Mouse (Mus musculus): Measurements from ENCODE around the gene Acvrl1.

Acvrl1 gene

DNA sequence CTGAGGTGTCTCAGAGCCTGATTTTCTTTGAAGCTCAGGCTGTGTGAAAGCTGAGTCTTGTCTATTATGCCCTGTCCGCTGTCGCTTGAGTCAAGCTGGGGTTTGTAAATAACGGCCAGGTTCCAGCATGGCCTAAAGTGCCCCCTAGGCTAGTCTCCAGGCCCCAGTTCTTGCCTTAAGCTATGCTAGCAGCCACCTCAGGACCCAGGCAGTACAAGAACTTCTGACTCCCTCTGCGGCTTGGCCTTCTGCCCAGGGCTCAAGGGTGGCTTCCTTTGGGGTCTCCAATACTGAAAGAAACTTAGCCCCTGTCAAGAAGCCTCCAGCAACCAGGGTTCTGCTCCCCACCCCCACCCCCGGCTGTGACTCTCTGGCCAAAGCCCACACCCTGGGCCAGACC lies 15.9 kb downstream of the Acvrl1 start:
- DNase-seq = no peak

DNA sequence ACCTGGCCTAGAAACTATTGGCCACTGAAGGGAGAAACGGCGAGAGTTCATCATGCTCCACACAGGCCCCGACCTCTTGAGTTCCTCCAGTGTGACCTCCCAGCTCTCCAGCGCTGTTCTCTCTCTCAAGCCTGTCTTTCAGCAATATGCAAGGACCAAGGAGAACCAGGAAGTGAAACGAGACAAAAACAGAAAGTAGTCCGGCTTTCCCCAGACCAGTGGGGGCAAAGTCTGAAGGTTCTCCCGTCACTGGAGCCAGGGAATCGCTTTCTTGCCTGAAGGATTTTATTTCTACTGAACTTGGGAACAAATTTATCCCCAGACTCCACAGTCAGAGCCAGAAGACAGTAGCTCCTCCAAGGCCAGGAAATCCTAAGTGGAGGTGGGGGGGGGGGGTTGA lies 16.5 kb downstream of the Acvrl1 start:
- DNase-seq = no peak

- DNase-seq = peak; percentile 93
These were observed 17.2 kb downstream of the Acvrl1 start for GRCm38 (mm10) chr15:101145424-101146099.

- no peak for DNase-seq
These were observed 18.0 kb downstream of the Acvrl1 start for GRCm38 (mm10) chr15:101146100-101146965.

DNA sequence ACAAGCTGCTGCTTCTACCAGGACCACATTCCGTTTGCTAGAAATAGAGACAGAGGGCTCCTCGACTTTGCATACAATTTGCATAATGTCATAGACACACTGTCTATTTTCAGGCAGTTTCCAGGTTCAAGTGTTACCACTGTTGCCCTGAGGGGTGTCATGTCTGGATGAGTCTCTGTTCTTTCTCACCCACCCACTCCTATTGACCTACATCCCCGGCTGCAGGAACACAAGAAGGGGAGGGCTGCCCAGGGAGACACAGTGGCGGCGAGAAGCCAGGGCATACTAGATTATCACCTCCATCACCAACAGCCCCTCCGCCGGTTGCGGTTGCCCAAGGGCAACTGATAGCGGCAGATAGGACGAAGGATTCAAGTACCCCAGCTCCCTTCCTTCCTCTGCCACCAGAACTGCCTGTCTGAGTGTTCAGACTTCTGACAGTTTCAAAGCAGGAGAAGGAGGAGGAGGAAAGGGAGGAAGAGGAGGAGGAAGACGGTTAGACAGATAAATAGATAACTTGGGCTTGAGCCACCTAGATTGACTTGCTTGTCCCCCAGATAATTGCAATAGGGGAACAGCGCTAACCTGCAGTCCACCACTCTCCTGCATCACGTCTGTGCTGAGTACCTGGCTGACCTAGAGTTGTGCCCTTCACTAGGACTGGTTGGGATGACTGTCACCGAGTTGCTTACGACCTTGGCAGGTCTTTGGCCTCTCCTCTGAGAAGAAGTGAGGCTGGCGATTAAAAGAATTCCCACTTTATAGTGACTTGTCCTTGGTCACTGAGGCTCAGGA lies 19.0 kb downstream of the Acvrl1 start:
- no peak for DNase-seq

DNA sequence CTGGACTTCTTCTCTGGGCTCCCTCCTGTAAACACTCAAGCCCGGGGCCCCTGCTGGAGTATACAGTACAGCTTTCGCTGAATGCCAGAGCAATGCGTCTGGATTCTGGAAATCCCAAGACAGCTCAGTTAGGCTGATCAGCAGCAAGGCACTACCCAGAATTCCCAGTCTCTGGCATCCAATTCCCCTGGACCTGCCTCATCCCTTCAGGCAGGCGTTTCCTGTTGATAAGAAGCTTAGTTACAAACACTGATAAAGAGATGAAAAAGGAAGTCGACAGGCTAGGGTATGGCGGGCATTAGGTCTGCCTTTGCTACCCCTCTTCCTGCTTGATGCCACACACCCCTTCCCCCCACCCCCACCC lies 19.6 kb downstream of the Acvrl1 start:
- no peak for DNase-seq

- DNase-seq = no peak
These were observed 20.3 kb downstream of the Acvrl1 start for GRCm38 (mm10) chr15:101148604-101149003.

- no peak for DNase-seq
These were observed 23.3 kb downstream of the Acvrl1 start for GRCm38 (mm10) chr15:101151409-101152261.

GRCm38 (mm10) chr15:101154700-101155616 lies 26.6 kb downstream of the Acvrl1 start:
- no peak for DNase-seq

GRCm38 (mm10) chr15:101160128-101160527 lies 31.8 kb downstream of the Acvrl1 start:
- no peak for DNase-seq

DNA sequence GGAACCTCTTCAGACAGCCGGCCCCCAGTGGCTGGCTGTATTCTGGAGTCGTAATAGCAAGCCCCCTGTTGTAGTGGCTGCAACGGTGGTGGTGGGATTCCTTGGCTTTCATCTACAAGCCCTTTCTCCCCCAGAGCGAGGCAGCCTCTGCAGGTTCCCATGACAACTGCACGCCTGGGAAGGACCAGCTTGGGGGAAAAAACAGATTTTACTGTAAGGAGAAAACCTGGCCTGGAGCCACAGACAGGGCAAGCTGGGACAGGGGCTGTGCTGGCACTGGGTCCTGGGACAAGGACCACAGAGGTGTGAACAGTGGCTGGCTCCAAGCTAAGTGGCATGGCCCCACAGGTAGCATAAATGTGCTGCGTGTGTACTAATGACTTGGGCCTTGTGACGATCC lies 32.3 kb downstream of the Acvrl1 start:
- peak; percentile 45 for DNase-seq

DNA sequence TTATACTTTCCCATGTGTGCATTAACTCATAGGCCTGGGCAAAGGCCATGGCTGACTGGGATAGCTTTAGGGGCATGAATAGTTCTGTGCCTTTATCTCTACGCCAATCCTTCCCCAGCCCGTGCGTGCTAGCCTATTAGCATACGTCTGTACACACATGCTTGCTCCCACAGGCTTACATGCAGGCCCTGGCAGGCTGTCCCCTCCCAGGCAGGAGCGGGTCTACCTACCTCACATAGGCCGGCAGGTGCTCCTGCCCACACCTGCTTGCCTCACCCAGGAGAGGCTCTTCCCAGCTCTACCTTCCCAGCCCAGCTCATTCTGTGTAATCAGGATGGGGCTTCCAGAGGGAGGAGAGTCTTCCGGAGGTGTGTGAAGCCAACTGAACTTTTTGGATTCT lies 33.2 kb downstream of the Acvrl1 start:
- no peak for DNase-seq

GRCm38 (mm10) chr15:101163056-101163458 lies 34.7 kb downstream of the Acvrl1 start:
- DNase-seq = peak; percentile 46

DNA sequence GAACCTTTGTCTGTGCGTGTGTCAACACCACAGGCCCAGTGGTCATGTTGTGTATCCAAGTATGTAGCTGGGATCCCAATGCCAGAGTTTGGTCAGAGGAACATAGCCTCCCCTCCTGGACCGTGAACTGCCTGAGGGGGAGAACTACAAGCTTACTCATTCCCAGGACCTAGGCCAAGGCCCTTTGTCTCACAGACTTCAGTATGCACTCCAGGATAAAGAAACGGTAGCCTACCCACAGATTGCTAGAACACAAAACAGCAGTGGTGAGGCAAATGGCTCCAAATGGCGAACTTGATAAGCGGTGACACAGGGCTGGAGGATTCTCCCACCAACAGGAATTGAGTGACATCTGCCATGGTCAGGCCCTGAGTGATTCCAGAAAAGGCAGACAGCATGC lies 35.5 kb downstream of the Acvrl1 start:
- no peak for DNase-seq

GRCm38 (mm10) chr15:101164291-101164690 lies 36.0 kb downstream of the Acvrl1 start:
- no peak for DNase-seq

DNA sequence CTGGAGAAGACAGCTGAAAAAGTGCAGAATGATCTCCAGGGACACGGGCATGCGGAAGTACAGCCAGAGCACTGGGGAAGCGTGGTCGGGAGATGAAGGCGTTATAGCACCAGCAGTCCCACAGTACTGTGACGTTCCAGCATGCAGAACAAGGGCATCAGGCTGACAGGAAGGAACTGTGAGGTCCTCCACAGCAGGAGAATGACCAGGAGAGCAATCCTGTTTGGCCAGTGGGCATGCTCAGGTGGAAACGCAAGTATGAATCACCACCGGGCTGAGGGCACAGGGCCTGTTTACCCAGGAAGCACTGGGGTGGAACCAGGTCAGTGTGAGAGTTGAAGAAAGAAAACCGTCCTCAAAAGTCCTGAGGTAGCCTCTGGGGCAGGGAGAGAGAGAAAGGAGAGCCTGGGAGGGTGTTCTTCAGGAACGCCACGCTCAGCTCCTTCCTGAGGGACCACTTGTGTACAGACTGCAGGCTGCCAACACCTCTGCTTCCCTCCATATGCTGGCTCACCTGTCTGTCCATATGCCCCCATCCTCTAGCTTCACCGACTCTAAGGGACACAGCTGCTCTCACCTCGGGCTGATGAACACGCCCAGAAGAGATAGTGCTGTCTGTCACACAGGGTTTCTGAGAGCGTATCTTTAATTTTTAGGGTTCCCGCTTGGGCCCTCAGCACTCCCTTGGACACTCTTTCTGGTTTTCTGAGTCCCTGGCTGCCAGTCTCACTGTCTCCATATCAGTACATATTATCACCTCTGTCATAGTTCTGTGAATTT lies 37.5 kb downstream of the Acvrl1 start:
- no peak for DNase-seq

- DNase-seq = no peak
These were observed 39.2 kb downstream of the Acvrl1 start for GRCm38 (mm10) chr15:101167553-101167952.

GRCm38 (mm10) chr15:101169910-101170309 lies 41.6 kb downstream of the Acvrl1 start:
- no peak for DNase-seq

- DNase-seq = no peak
These were observed 42.2 kb downstream of the Acvrl1 start for GRCm38 (mm10) chr15:101170413-101170980.

GRCm38 (mm10) chr15:101171272-101171671 lies 43.0 kb downstream of the Acvrl1 start:
- no peak for DNase-seq
